Mouse (Mus musculus) E14TG2a.4 (cell line): ENCODE measurements around the gene Metap1d.

Experiments
- H3K27me3 ChIP-seq: 2 replicates; pipeline ENCODE4 v1.6.1; 2014; ENCODE audit warnings: low read length, control low read depth; ENCODE audit not compliant: insufficient read depth
- H3K36me3 ChIP-seq: 2 replicates; pipeline ENCODE4 v1.6.1; 2014; ENCODE audit warnings: low read length, control low read depth; ENCODE audit not compliant: insufficient read depth
- H3K4me1 ChIP-seq: replicated peaks from 2 replicates; pipeline ENCODE4 v1.6.1; 2014; ENCODE audit warnings: low read depth, low read length, control low read depth
- H3K4me3 ChIP-seq: replicated peaks from 2 replicates; pipeline ENCODE4 v1.5.1; 2014; ENCODE audit warnings: mild to moderate bottlenecking, low read length
- H3K9me3 ChIP-seq: 2 replicates; pipeline ENCODE4 v1.6.1; 2014; ENCODE audit warnings: low read length, control low read depth
- CTCF ChIP-seq: conservative IDR thresholded peaks from 2 replicates; pipeline ENCODE4 v1.5.1; 2014; ENCODE audit warnings: low read length
- NANOG ChIP-seq: IDR thresholded peaks from 2 replicates; pipeline ENCODE4 v1.6.1; 2014; ENCODE audit warnings: borderline replicate concordance, low read length, mixed read lengths
- POU5F1 ChIP-seq: IDR thresholded peaks from 2 replicates; pipeline ENCODE4 v1.6.1; 2014; ENCODE audit warnings: low read length, borderline replicate concordance

The Metap1d gene

DNA sequence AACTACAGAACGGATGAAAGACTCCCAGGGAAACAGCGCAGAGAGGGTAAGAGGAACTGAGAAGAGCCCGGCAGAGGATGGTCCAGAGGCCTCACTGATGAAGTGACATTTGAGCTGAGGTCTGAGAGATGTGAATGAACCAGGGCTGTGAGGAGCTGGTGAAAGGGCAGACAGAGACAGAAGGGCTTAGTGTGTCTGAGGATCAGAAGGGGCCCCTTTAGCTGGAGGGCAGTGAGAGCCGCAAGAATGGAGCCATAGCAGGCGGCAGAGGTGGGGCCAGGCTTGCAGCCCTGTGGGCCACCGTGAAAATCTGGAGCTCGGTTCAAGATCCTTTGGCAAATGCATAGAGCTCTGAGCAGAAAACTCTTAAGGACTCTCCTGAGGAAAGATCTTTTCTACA lies 26.8 kb downstream of the Metap1d start:
- peaks cover 26% of the 10 kb centered on the region for H3K4me1 ChIP-seq
- TF ChIP-seq NANOG (no peak), CTCF (no peak), POU5F1 (no peak)
- no peak overlapping the region for H3K4me3 ChIP-seq
- no peaks in the 10 kb centered on the region for H3K9me3 ChIP-seq
- H3K27me3 ChIP-seq: no peaks in the 10 kb centered on the region
- no peaks in the 10 kb centered on the region for H3K36me3 ChIP-seq

DNA sequence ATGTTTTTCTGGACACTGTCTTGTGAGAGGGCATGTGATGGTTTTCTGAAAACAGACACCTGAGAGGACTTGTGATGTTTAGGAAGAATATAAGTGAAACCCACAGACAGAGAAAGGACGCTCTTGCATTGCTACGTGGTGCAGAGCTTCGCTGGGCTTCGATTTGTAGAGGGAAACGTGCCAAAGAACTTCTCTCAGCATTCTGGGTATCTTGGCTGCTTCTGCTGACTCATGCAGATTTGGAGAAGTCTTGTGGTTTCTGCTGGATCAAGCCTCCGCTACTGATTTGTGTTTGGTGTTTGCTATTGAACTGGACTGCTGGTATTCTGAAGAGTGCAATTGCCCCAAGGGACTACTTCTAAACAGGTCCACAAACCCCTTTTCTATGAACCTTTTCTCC lies 28.7 kb downstream of the Metap1d start:
- no peaks in the 10 kb centered on the region for H3K36me3 ChIP-seq
- no peaks in the 10 kb centered on the region for H3K9me3 ChIP-seq
- H3K4me3 ChIP-seq: no peak overlapping the region
- TF ChIP-seq CTCF: no peak
- TF ChIP-seq NANOG: no peak
- no peak for TF ChIP-seq POU5F1
- H3K4me1 ChIP-seq: peaks cover 17% of the 10 kb centered on the region
- H3K27me3 ChIP-seq: no peaks in the 10 kb centered on the region

DNA sequence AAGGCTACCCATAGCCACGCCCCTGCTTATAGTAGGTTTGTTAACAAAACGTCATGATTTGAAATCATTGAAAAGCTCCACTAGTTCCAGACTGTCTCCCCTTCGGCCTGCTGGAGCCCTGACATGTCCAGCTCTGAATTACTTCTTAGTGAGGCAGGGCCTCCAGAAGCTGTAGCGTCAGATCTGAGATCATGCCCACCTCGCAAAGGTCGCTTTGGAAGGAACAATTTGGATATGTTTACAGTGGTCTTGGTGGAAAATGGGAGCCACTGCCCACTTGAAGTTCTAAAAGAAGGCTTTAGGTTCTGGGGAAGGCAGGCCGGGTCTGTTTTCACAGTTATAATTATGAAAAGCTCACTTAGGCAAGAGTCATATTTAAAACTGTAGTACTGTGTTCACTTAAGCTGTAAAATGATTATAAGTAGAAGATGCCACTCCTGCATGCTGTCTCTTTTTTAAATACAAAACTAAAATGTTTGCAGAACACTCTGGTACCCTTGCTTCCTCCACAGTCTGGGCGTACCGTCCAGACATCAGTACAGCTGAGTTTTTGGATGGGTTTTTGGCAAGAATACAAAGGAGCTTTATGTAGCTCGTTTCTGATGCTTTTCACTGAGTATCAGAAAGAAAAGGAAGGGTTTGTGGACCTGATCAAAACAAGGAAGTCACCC lies 30.1 kb downstream of the Metap1d start:
- Histone ChIP-seq H3K27me3 (no peaks in the 10 kb centered on the region), H3K9me3 (no peaks in the 10 kb centered on the region), H3K4me3 (no peak overlapping the region), H3K36me3 (no peaks in the 10 kb centered on the region), H3K4me1 (peaks cover 17% of the 10 kb centered on the region)
- no peak for TF ChIP-seq CTCF
- TF ChIP-seq POU5F1: no peak
- TF ChIP-seq NANOG: no peak

DNA sequence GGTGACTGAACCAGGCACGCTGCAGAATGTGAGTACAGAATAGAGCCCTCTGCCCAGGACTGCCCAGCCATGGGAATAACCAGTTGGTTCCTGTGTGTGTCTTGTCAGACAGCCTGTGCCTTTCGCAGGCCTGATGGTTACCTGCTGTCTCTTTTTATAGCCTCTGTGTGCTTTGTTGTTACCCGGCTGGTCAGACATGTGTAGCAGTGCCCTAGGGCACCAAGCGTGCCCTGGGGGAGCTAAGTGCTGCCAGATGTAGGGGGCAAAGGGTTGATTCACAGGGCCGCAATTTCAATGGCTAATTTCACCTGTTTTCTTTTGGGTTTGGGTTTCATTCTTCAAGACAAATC lies 30.6 kb downstream of the Metap1d start:
- TF ChIP-seq CTCF (no peak), POU5F1 (no peak), NANOG (no peak)
- no peaks in the 10 kb centered on the region for H3K36me3 ChIP-seq
- H3K4me1 ChIP-seq: peaks cover 17% of the 10 kb centered on the region
- no peaks in the 10 kb centered on the region for H3K27me3 ChIP-seq
- H3K4me3 ChIP-seq: no peak overlapping the region
- H3K9me3 ChIP-seq: no peaks in the 10 kb centered on the region

DNA sequence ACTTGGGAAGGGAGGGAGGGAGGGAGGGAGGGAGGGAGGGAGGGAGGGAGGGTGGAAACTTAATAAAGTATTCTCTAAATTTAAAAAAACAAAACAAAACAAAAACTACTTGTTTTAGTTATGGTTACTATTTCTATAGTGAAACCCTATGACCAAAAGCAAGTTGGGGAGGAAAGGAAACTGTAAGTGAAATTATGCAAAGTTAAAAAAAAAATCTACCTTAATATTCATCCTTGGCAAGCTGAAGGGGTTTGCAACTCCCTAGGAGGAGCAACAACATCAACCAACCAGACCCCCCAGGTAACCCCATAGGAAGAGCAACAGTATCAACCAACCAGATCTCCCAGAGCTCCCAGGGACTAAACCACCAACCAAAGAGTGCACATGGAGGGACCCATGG lies 38.2 kb downstream of the Metap1d start:
- H3K27me3 ChIP-seq: no peaks in the 10 kb centered on the region
- H3K4me3 ChIP-seq: no peak overlapping the region
- TF ChIP-seq NANOG: no peak
- TF ChIP-seq CTCF: no peak
- no peak for TF ChIP-seq POU5F1
- peaks cover 21% of the 10 kb centered on the region for H3K4me1 ChIP-seq
- no peaks in the 10 kb centered on the region for H3K36me3 ChIP-seq
- no peaks in the 10 kb centered on the region for H3K9me3 ChIP-seq

DNA sequence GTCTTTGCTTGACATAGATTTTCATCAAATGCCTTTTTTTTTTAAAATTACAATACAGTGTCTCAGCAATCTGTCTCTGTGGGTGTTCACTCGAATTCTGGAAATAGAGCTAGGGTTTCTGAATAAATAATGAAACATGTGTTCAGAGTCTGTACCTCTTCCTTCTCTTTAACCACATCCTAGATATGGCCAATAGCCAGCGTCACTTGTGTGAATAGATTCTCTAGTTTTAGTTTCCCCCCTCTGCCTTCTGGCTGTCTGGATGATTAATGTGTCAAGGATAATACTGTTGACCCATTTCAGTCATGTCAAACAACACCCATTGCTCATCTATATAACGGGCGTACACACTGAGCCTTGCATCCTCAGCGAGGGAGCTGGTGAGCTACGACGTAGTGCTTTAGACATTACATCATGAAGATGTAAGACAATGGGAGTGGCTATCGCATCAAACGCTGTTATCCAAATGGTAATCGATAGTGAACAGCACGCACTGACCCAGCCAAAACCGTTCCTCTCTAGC lies 40.1 kb downstream of the Metap1d start:
- no peak overlapping the region for H3K4me3 ChIP-seq

DNA sequence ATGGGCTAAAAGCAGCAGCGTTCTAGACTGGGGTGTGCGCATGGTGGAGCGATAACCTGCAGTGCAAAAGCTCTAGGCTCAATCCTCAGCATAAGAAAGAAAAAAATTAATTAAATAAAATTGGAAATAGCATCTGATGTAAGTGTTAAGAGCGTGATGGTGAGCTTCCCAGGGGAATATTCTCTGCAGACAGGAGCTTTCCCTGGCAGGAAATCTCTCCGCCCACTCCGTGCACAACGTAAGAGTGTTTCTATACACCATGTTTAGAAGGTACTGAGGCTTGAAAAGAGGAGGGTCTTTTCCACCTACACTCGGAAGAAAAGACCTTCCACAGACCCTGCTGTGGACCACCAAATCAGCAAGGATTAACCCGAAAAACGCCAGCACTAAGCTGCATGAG lies 41.4 kb downstream of the Metap1d start:
- Histone ChIP-seq H3K36me3 (no peaks in the 10 kb centered on the region), H3K4me3 (no peak overlapping the region), H3K9me3 (no peaks in the 10 kb centered on the region), H3K4me1 (peaks cover 22% of the 10 kb centered on the region), H3K27me3 (no peaks in the 10 kb centered on the region)
- TF ChIP-seq CTCF (no peak), NANOG (no peak), POU5F1 (no peak)

More for the DNA sequence above, 40.1 kb downstream of the Metap1d start:
- peaks cover 21% of the 10 kb centered on the region for H3K4me1 ChIP-seq
- H3K27me3 ChIP-seq: no peaks in the 10 kb centered on the region
- H3K9me3 ChIP-seq: no peaks in the 10 kb centered on the region
- TF ChIP-seq POU5F1 (no peak), CTCF (no peak), NANOG (no peak)
- H3K36me3 ChIP-seq: no peaks in the 10 kb centered on the region

DNA sequence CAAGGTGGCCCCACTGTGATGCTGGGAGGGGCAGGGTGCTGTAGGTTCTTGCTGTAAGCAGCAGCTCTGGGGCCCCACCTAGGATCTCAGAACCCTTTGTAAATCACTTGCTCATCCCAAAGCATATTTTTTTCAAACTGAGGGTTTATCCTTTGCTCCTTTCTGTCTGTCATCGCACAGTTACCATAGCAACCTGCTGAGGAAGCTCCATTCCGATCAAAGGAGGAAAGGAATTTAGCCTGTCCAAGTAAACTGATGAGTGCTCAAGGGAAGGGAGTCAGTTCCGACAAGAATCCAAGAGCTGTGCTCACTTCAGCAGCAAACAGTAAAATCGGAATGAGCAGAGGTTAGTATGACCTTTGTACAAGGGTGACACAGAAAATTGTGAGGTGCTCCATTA lies 41.9 kb downstream of the Metap1d start:
- H3K36me3 ChIP-seq: no peaks in the 10 kb centered on the region
- H3K27me3 ChIP-seq: no peaks in the 10 kb centered on the region
- H3K4me3 ChIP-seq: no peak overlapping the region
- TF ChIP-seq CTCF (no peak), POU5F1 (no peak), NANOG (no peak; the same call in 1 of the 2 replicates)
- peaks cover 27% of the 10 kb centered on the region for H3K4me1 ChIP-seq
- H3K9me3 ChIP-seq: no peaks in the 10 kb centered on the region

DNA sequence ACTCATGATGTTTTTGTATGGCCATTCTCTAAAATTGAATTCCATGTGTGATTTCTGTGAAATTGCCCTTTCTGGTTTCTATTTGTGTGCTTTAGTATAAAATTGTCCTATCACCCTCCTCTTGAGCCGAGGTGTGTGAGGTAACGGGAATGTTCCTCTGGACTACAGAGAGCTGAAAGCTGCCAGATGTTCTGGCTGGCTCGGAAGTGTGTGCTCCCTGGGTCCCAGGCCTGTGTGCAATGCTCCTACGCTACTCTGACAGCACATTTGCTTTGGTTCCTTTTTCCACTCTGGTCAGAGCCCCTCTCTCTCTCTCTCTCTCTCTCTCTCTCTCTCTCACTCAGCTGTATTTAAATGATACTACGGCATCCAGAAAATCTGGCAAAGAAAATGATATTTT lies 44.1 kb downstream of the Metap1d start:
- Histone ChIP-seq H3K27me3 (no peaks in the 10 kb centered on the region), H3K9me3 (no peaks in the 10 kb centered on the region), H3K4me3 (no peak overlapping the region), H3K4me1 (peaks cover 29% of the 10 kb centered on the region), H3K36me3 (no peaks in the 10 kb centered on the region)
- TF ChIP-seq POU5F1 (no peak), NANOG (no peak)
